Mouse (Mus musculus) midbrain, embryonic 15.5 days (tissue): ENCODE data around the gene 1700020L24Rik. TPM values are rescaled to one million over a fixed set of nuclear protein-coding genes. Genes with fewer than 3 reads are reported as not detected.

ENCODE experiments used
- ATAC-seq: fragments of 200-750 bp; cut with Nextera tagmentation; replicated peaks from 2 replicates; pipeline ENCODE4 v1.8.0; 2017; ENCODE audit warnings: moderate TSS enrichment
- H3K27ac ChIP-seq: fragments of 300-500 bp; sonication (generic); 2 replicates; pipeline ENCODE4 v1.5.1; 2015; ENCODE audit warnings: mild to moderate bottlenecking, inconsistent platforms
- H3K27me3 ChIP-seq: fragments of 300-500 bp; sonication (generic); replicated peaks from 2 replicates; pipeline ENCODE4 v1.6.1; 2015; ENCODE audit warnings: inconsistent platforms
- H3K36me3 ChIP-seq: fragments of 300-500 bp; sonication (generic); replicated peaks from 2 replicates; pipeline ENCODE4 v1.6.1; 2015; ENCODE audit warnings: inconsistent platforms
- H3K4me1 ChIP-seq: fragments of 300-500 bp; sonication (generic); 2 replicates; pipeline ENCODE4 v1.6.1; 2015; ENCODE audit warnings: inconsistent platforms
- H3K4me2 ChIP-seq: fragments of 300-500 bp; sonication (generic); 2 replicates; pipeline ENCODE4 v1.6.1; 2015; ENCODE audit warnings: inconsistent platforms, mild to moderate bottlenecking, moderate library complexity
- H3K4me3 ChIP-seq: fragments of 300-500 bp; sonication (generic); 2 replicates; pipeline ENCODE4 v1.5.1; 2015; ENCODE audit warnings: mild to moderate bottlenecking, inconsistent platforms
- H3K9ac ChIP-seq: fragments of 300-500 bp; sonication (generic); 2 replicates; pipeline ENCODE4 v1.6.1; 2015; ENCODE audit warnings: mild to moderate bottlenecking, inconsistent platforms
- H3K9me3 ChIP-seq: fragments of 300-500 bp; sonication (generic); 2 replicates; pipeline ENCODE4 v1.6.1; 2016; ENCODE audit warnings: inconsistent platforms
- WGBS: fragments of 180-500 bp; shearing (Covaris S2); methylation state at CpG from one replicate; pipeline ENCODE4 v1.1.7; 2015; ENCODE audit warnings: mixed read lengths; 5-methylcytosine and 5-hydroxymethylcytosine counted together
- polyA plus RNA-seq: library from polyadenylated mRNA; unstranded; fragments of >200 nt; fragmentation: Nextera tagmentation; extraction: Ambion mirVana; gene quantifications from 2 replicates; pipeline ENCODE4 v1.2.1, GENCODE M21; 2015

1700020L24Rik gene
- polyA plus RNA-seq, 1 experiment from 2014 or later = 0.70 TPM

DNA sequence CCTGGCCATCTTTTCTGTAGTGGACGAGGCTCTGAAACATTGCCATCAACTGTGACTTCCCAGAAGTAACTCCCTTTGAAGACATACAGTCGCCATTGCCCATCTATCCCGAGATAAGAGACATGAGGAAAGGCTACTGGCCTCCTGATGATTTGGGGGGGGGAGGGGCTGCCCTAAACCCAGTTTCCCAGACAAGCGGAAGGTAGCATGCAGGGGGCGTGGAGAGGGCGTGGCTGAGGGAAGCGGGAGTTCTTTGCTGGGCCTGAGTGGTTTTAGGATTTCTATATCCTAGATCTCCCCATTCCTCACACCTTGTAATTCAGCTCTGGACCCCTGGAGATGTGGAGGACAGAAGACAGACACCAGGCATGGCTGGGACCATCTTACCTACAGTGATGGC, 6.3 kb downstream of the 1700020L24Rik start:
- Histone ChIP-seq H3K4me3 (no peak overlapping the region), H3K9ac (no peak overlapping the region), H3K36me3 (no peaks in the 10 kb centered on the region), H3K9me3 (no peaks in the 10 kb centered on the region), H3K27me3 (peaks cover 53% of the 10 kb centered on the region), H3K27ac (no peak overlapping the region), H3K4me2 (no peak overlapping the region), H3K4me1 (peaks cover 12% of the 10 kb centered on the region)
- ATAC-seq = no peak
- 10% methylated on average over 7 of the region's 7 CpGs for WGBS

DNA sequence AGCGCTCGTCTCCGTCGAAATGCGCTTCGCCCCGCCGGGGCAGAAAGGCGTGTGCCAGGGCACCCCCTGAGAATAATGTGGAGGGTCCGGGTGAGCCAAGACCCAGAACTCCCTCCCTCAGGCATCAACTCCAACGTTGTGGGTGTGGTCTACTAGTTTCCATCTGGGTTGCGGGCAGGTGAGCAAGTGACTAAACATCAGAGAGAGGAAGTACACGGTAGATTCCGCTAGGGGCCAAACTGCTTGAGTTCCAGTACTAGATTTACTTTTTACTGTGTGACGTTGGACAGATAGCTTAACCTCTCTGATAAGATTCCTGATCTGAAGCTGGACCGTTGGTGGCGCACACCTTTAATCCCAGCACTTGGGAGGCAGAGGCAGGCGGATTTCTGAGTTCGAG, 7.5 kb downstream of the 1700020L24Rik start:
- Histone ChIP-seq H3K27me3 (peaks cover 49% of the 10 kb centered on the region), H3K4me1 (peaks cover 12% of the 10 kb centered on the region), H3K9ac (no peak overlapping the region), H3K27ac (no peak overlapping the region), H3K9me3 (no peaks in the 10 kb centered on the region), H3K4me3 (peak overlapping the region; percentile 15), H3K36me3 (no peaks in the 10 kb centered on the region), H3K4me2 (peak overlapping the region; percentile 22)
- no peak for ATAC-seq
- WGBS = 30% methylated on average over 19 of the region's 19 CpGs

DNA sequence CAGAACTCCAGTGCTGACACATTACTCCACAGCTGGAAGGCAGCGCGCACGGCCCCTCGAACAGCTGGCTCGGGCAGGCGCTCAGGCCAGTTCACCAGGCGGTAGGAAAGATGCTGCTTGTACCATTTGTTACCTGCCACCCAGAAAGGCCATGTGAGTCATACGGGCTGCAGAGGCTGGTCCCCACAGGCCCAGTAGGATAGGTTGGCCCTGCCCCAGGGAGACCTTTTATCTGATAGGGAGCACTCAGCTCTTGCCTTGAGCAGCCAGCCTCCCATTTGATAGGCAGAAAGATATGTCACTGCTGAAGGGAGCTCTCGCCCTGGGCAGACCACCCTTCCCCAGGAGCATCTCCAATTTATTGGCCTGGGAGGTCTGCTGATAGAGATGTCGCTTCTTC, 10.1 kb downstream of the 1700020L24Rik start:
- ATAC-seq = no peak
- Histone ChIP-seq H3K36me3 (no peaks in the 10 kb centered on the region), H3K27me3 (peaks cover 31% of the 10 kb centered on the region), H3K9ac (no peak overlapping the region), H3K4me2 (no peak overlapping the region), H3K9me3 (no peaks in the 10 kb centered on the region), H3K4me1 (peaks cover 9% of the 10 kb centered on the region), H3K27ac (no peak overlapping the region), H3K4me3 (no peak overlapping the region)
- WGBS = 77% methylated on average over 10 of the region's 10 CpGs

DNA sequence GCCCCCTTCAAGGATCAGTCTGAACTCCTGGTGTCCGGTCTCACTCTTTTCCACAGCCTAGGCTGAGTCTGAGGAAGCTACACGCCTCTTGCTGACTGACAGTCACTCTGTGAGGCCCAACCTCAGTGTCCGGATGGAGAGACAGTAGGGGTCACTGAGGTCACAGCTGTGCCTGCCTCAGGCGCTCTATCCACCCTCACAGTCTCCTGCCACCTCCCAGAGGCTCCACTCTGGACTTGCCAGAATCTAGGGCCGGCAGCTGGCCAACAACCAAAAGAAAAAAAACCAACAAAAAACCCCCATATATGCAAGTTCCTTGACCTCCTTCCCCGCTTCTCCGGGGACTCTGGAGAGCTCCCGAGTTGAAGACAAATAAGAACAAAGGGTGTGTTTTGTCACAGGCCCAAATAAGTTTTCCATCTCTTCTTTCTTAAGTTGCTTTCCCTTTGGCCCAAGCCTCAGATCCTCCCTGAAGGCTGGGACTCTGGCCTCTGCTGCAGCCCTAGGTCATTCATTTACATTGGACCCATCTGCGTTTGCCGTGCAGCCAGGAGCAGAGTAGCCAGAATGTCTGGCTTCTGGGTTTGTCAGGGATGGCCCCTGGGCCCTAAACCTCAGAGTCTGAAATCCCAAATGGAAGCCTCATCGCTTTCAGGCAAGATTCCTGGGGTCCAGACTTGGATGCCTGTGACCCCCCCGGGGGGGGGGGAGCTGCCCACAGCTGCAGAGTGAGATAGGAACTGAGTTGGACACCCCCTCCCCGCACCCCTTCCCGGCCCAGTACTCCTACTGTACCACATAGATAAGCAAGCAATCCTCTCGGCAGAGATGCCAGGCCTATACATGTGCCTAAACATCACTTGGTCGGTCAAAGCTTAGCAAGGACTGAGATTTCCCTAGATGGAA, 10.8 kb downstream of the 1700020L24Rik start:
- 46% methylated on average over 16 of the region's 16 CpGs for whole genome bisulfite sequencing
- Histone ChIP-seq H3K4me3 (no peak overlapping the region), H3K4me1 (peaks cover 7% of the 10 kb centered on the region), H3K27ac (no peak overlapping the region), H3K4me2 (no peak overlapping the region), H3K9ac (no peak overlapping the region), H3K36me3 (no peaks in the 10 kb centered on the region), H3K9me3 (no peaks in the 10 kb centered on the region), H3K27me3 (peaks cover 26% of the 10 kb centered on the region)
- ATAC-seq = no peak

DNA sequence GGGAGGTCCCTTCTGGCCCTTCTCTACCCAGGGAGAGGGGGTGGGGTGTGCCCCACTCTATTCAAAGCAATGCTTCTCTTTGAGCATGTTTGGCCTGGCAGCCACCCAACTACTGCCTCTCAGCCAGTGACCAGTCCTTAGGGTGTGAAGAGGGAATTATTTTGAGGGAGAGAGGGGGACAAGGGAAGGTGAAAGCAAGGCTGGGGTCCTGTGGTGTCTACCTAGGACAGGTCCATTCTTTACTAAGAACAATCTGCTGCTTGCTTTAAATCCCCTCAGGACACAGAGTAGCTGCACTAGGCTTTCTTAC, 11.4 kb downstream of the 1700020L24Rik start:
- peaks cover 20% of the 10 kb centered on the region for H3K27me3 ChIP-seq
- no peaks in the 10 kb centered on the region for H3K9me3 ChIP-seq
- H3K4me1 ChIP-seq = peaks cover 7% of the 10 kb centered on the region
- no peak overlapping the region for H3K27ac ChIP-seq
- H3K9ac ChIP-seq = no peak overlapping the region
- no peaks in the 10 kb centered on the region for H3K36me3 ChIP-seq
- no peak for ATAC-seq
- H3K4me3 ChIP-seq = no peak overlapping the region
- no peak overlapping the region for H3K4me2 ChIP-seq

DNA sequence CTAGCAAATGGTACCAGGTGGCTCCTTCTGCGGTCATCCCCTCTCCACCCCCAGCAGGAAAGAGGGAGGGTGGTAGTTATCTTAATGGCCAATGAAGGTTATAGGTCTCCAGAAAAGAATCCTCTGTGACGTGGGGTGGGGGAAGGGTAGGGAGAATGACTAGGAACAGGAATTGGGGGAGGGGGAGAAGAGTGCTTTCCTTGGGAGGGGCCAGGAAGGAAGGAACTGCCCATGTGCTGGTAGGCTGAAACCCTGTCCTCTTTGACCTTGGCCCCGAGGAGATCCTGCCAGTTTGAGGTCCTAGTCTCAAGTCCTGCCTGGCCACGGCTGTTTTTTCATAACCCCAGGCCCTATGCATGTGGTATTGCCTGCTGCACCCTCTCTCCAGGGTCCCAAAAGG, 11.8 kb downstream of the 1700020L24Rik start:
- Histone ChIP-seq H3K36me3 (no peaks in the 10 kb centered on the region), H3K4me2 (no peak overlapping the region), H3K27ac (no peak overlapping the region), H3K27me3 (peaks cover 16% of the 10 kb centered on the region), H3K4me3 (no peak overlapping the region), H3K9ac (no peak overlapping the region), H3K9me3 (no peaks in the 10 kb centered on the region), H3K4me1 (peaks cover 7% of the 10 kb centered on the region)
- 67% methylated on average over 4 of the region's 4 CpGs for WGBS
- ATAC-seq = no peak

DNA sequence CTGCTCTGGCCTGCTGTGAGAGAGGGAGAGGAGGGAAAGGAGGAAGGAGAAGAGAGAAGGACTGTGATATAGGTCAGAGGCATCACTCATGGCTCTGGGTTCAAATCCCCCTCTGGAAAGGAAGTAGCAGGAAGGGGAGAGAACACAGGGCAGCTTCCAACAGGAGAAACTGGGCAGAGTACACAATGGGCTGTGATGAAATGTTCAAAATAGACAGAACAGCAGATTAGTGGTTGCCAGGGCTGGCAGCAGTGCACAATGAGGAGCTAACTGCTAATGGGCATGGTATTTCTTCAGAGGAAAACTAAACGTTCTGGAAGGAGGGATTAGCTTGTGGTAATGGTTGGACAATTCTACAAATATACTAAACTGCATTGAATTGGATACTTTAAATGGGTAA, 13.1 kb downstream of the 1700020L24Rik start:
- Histone ChIP-seq H3K36me3 (no peaks in the 10 kb centered on the region), H3K4me2 (no peak overlapping the region), H3K4me1 (peaks cover 3% of the 10 kb centered on the region; the same call in 1 of the 2 replicates), H3K4me3 (no peak overlapping the region), H3K9me3 (no peaks in the 10 kb centered on the region), H3K27me3 (peaks cover 3% of the 10 kb centered on the region; the same call in 1 of the 2 replicates), H3K9ac (no peak overlapping the region), H3K27ac (no peak overlapping the region)
- 23% methylated on average over 1 of the region's 1 CpGs for WGBS
- ATAC-seq = no peak

DNA sequence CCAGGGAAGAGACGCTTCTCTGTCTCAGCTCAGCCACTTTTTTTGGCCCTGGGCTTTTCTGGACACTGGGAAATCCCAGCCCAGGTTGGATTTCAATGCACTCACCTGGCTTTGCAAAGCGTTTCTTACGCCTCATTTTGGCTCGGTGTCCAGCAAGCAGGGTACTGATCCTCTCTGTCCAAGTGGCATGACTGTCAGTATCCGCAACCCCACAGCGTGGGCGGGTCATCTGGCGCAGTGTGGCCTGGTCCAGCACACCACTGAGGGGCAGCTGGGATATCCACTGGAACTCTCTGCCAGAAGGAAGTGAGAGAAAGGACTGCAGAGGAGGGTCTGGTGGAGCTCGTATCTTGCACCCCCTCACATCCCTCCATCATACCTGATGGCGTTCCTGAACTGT, 13.8 kb downstream of the 1700020L24Rik start:
- Histone ChIP-seq H3K36me3 (no peaks in the 10 kb centered on the region), H3K4me1 (peaks cover 3% of the 10 kb centered on the region; the same call in 1 of the 2 replicates), H3K9ac (no peak overlapping the region), H3K27me3 (0 out of 2 replicates have a peak, but pooled peaks cover 8% of the 10 kb centered on the region), H3K27ac (no peak overlapping the region), H3K9me3 (no peaks in the 10 kb centered on the region), H3K4me3 (no peak overlapping the region), H3K4me2 (no peak overlapping the region)
- ATAC-seq = no peak
- 91% methylated on average over 10 of the region's 10 CpGs for WGBS

DNA sequence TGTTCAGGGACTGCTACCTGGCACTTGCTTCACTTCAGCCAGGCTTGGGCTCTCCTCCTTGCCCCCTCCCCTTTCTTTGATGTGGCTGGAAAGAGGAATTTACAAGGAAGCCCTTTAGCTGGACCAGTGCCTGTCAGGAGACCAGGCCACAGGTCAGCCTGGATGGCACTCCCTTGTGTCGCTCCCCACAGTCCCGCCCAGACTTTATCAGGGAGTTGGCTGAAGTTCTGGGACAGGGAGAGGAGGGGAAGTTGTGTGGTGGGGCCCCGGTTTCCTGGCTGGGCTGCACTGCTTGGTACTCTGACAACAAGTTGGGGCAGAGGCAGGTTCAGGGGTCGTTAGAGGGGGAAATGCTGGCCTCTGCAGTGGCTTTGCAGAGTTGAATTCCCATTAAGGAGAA, 17.1 kb downstream of the 1700020L24Rik start:
- 0 out of 2 replicates have a peak, but pooled peaks cover 6% of the 10 kb centered on the region for H3K27me3 ChIP-seq
- no peaks in the 10 kb centered on the region for H3K9me3 ChIP-seq
- ATAC-seq = no peak
- WGBS = 37% methylated on average over 4 of the region's 4 CpGs
- no peak overlapping the region for H3K9ac ChIP-seq
- H3K27ac ChIP-seq = no peak overlapping the region
- H3K4me2 ChIP-seq = no peak overlapping the region
- no peaks in the 10 kb centered on the region for H3K4me1 ChIP-seq
- H3K36me3 ChIP-seq = no peaks in the 10 kb centered on the region
- no peak overlapping the region for H3K4me3 ChIP-seq

DNA sequence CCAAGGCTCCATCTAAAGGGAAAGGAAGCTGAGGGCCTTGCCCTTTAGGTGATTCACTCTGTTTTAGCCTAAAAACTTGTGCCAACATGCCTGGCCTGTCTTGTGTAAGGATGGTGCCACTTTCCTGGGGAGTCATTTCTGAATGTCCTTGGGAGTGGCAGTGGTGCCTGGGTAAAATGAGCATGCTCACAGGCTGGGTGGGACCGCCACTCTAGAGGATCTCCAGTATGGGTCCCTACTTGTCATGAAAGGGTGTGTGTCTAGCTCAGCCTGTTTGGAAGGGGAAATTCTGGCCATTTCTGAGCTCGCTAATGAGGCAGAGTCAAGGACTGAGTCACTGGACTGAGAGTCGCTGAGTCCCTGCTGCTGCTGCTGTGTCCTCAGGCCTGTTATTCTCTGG, 18.1 kb downstream of the 1700020L24Rik start:
- Histone ChIP-seq H3K4me1 (no peaks in the 10 kb centered on the region), H3K36me3 (no peaks in the 10 kb centered on the region), H3K27me3 (0 out of 2 replicates have a peak, but pooled peaks cover 10% of the 10 kb centered on the region), H3K27ac (no peak overlapping the region), H3K9me3 (no peaks in the 10 kb centered on the region), H3K9ac (no peak overlapping the region), H3K4me3 (no peak overlapping the region), H3K4me2 (no peak overlapping the region)
- ATAC-seq = no peak
- 79% methylated on average over 3 of the region's 3 CpGs for WGBS

DNA sequence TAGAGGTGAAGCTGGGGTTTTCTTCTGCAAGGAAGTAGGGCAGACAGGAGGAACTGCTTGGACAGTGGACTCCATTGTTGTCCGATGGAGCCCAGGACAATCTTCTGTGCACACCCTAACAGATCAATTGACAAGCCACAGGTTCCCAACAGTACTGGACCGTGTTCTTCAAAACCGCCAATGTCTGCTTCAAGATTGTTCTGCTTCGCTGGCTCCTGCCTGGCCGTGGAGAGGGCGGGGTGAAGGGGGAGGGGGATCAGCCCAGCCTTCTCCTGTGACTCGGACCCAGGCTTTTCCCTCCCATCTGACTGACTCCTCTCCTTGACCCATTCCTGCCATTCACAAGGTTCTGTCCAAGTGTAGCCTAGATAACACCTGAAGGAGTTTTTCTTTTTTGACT, 19.8 kb downstream of the 1700020L24Rik start:
- Histone ChIP-seq H3K27ac (no peak overlapping the region), H3K9ac (no peak overlapping the region), H3K36me3 (no peaks in the 10 kb centered on the region), H3K4me1 (peaks cover under 1% of the 10 kb centered on the region; the same call in 1 of the 2 replicates), H3K4me2 (no peak overlapping the region), H3K9me3 (no peaks in the 10 kb centered on the region), H3K27me3 (peaks cover 19% of the 10 kb centered on the region), H3K4me3 (no peak overlapping the region)
- 21% methylated on average over 7 of the region's 7 CpGs for WGBS
- ATAC-seq = no peak

DNA sequence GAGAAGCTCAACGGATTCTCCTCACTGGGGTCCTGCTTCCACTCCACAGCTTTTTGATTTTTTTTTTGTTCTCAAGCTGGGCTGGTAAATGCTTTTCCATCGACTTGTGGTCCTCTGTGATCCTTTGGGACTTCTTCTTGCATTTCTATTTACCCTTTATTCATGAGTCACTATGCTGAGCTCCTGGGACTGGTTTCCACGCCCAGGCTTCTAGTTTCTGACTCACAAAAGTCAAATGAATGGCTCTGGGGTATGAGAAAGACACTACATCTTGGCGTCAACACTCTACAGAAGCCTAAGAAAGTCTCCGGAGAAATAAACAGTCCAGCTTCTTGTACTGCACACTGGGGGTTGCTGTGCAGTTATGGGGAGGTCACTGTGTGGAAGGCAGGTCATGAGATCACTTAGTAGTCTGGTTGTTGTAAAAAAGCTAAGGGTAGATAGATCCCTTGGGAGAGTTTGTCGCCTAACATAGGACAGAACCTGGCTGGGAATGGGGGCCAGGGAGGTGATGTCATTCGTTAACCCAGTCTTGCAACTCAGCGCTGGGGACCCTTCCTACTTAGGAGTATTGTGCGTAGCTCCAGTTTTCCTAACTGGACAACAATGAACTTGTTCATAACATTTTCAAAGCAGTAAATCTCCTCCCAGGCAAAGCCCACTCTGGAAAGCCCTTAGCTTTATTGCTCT, 20.6 kb downstream of the 1700020L24Rik start:
- WGBS = 41% methylated on average over 9 of the region's 9 CpGs
- H3K4me2 ChIP-seq = no peak overlapping the region
- no peak for ATAC-seq
- no peak overlapping the region for H3K27ac ChIP-seq
- no peaks in the 10 kb centered on the region for H3K9me3 ChIP-seq
- H3K27me3 ChIP-seq = peaks cover 23% of the 10 kb centered on the region
- no peak overlapping the region for H3K4me3 ChIP-seq
- H3K9ac ChIP-seq = no peak overlapping the region
- H3K36me3 ChIP-seq = no peaks in the 10 kb centered on the region
- H3K4me1 ChIP-seq = peaks cover 9% of the 10 kb centered on the region
